Mouse (Mus musculus) liver, postnatal 0 days (tissue): ENCODE results near the gene Ppp1r15b.

Experiments used
- CTCF ChIP-seq: sonication (generic); IDR thresholded peaks from 2 replicates; pipeline ENCODE4 v1.5.1; 2016; ENCODE audit warnings: antibody characterized with exemption, low read depth
- EP300 ChIP-seq: IDR thresholded peaks from 2 replicates; pipeline ENCODE4 v1.6.1; 2016; ENCODE audit warnings: antibody characterized with exemption, low read depth, mild to moderate bottlenecking

GRCm38 (mm10) chr1:133187948-133188680 lies 57.2 kb downstream of the Ppp1r15b start:
- TF ChIP-seq CTCF, result no peak
- no peak for TF ChIP-seq EP300
